Mouse (Mus musculus) layer of hippocampus, adult 9-11 months (tissue): ENCODE results near the gene Gm6401.
"Not testable (repeated sequence)": the region's sequence is repeated elsewhere in the genome, so short reads cannot be mapped to it uniquely, and the experiment has no call there.

Experiments used
- DNase-seq: peaks from one replicate; pipeline ENCODE4 v3.0.0; 2022

Gene Gm6401

DNA sequence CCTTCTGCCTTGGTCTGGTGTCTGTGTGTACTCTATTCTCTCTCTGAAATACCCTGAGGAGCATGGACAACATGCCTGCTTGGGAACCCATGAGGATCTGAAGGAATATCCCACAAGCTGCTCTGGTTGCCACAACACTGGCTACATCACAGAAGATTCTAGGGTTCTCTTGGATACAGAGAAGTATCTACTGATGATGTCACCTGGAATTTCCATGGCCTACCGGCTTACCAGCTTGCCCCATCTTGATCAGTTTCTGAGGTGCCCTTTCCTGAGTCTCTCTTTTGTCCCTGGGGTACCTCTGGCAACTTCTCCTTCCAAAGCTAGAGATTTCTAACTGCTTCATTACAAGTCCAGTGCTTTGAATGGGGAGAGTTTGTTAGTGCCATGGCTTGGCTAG is at the start of gene Gm6401:
Gene Gm6401, minus strand, starts transcription at position 101 of the 400 bp plus-strand sequence.
- not testable (repeated sequence) for DNase-seq

DNA sequence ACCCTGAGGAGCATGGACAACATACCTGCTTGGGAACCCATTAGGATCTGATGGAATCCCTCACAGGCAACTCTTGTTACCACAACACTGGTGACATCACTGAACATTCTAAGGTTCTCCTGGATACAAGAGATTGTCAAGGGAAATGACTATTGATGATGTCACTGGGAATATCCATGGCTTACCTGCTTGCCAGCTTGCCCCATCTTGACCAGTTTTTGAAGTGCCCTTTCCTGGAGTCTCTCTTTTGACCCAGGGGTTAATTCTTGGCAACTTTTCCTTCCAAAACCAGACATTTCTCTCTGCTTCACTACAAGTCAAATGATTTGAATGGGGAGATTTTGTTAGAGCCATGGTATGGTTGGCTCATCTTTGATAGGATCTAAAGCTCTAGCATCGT is 15.5 kb upstream of the Gm6401 start, which contains the start of gene Gm3543:
Gene Gm3543, minus strand, starts transcription at position 101 of the 400 bp plus-strand sequence.
- not testable (repeated sequence) for DNase-seq

DNA sequence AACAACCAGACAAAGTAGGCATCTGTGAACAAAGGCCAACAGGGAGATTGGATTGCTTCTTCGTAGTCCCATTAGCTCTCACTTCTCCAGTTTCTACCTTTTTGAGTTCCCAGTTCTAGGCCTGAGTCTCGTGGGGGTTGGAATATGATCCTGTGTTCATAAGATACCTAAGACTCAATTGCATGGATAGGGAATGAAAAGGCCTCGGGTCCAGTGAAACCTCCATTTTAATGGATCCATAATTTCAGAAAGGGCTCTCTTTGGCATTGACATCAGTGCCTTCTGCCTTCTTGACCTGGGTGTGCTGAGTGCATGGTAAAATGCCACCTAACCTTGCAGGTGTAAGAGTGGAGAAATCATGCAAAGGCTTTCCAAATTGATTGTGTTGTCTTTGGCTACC is 869 bp upstream of the Gm6401 start:
- not testable (repeated sequence) for DNase-seq

DNA sequence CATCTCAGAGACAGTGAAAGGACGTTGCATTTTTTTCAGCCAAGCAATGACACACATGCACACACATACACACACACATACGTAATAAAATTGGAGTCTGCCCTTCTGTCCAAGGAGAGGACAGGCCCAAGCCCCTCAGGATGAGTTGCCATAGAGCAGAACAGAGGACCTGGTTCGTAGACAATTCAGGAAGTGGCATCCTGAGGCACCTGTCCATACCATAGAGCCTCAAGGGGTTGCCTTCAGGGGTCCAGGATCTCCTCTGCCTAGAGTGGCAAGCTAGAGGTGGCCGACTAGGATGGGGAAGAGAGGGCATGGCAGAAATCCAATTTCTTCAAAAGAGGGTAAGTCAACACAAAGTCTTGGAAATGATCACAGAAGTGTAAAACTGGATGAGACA is 3.6 kb downstream of the Gm6401 start:
- not testable (repeated sequence) for DNase-seq

DNA sequence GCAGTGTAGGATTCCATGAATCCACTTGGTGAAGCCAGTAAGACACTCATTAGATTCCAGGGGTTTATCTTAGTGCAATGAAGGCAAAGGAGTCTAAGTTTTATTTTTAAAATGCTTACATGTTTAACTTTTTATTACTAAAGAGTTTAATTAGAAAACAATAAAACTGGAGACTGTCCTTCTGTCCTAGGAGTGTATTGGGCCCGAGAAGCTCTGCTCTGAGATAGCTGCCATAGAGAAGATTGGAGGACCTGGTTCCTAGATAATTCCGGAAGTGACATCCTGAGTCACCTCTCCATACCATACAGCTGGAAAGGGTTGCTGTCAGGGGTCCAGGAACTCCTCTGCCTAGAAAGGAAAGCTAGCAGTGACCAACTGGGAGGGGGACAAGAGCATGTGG is 24.0 kb downstream of the Gm6401 start, which contains the start of gene 1700024B05Rik:
Gene 1700024B05Rik, plus strand, starts transcription at position 301 of the 400 bp plus-strand sequence.
- not testable (repeated sequence) for DNase-seq

DNA sequence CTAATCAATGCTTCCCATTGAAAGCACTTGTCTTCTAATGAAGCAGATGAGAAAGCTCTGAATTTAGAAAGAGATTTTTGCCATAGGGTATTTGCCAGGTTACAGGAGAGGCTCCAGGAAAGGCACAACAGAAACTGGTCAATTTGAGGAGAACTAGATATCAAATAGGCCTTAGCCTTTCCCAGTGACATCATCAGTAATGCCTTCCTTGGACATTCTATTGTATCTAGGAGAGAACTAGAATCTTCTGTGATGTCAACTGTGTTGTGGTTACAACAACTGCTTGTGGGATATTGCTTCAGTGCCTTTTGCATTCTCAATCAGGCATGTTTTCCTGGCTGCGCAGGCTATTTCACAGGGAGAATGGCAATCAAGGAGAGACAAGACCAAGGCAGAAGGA is 43.1 kb downstream of the Gm6401 start, which contains the start of gene 1700049E17Rik1:
Gene 1700049E17Rik1, plus strand, starts transcription at position 301 of the 400 bp plus-strand sequence.
- DNase-seq = not testable (repeated sequence)
